Mouse (Mus musculus): ENCODE data around the gene Larp1b.

The Larp1b gene

DNA sequence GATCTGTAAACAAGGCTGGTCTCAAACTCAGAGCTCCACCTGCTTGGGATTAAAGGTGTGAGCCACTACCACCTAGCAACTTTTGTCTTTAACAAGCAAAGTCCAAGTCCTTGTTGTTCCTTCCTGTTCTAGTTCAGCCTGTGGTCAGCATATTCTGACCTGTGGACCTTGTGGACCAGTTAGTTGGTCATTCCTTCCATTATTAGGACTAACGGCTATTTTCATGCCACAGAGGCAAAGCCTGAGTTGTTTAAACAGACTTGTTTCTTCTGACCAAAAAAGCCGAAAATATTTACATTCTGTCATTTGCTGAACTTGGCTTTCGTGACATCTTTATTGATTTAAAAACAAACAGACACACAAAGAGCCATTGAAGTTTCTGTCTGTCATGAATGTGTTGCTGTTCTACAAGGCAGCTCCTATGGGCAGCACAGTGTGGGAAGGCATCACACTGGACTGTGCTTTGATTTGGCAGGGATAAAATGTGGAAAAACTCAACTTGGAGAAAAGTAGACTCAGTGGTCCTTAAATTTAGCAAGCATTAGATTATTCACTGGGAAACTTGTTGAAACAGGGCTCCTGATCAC is 68.5 kb downstream of the Larp1b start:
- intact Hi-C loops (cut with DNase I) = no loop called here

DNA sequence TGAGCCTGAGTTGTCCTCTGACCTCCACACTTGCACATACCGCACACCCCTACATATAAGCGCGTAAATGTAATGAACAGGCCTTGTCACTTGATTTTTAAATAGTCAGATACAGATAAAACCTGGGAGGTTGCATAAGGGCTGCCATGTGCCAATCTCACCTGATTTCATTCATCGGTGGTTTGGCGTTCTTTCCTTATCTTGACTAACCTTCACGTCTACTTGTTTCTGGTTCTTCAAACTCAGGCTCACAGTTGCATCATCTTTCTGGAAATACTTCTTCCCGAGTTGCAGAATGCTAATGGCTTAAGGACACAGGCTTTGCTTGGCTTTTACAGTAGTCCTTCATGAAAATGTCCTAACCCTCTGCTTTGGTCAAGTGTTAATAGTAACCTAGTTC is 71.1 kb downstream of the Larp1b start:
- intact Hi-C loops (cut with DNase I) = no loop called here

DNA sequence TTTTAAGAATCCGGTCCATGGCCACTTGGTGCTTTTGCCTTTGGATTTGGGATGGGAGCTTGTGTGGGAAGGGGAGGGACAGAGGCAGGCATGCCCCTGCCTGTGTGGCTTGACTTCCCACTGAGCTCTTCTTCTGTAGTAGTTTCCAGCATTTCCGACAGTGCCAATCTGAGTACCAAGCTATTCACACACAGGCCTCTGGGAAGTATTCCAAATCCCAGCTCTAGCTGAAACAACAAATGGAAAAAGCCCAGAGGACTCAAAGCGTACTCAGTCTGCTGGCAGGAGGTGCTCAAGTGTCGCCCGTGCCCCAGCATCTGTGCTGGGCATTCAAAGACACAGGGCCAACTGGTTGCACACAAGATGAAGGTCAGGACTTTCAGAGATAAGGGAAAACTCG is 72.4 kb downstream of the Larp1b start:
- intact Hi-C loops (cut with DNase I) = no loop called here

DNA sequence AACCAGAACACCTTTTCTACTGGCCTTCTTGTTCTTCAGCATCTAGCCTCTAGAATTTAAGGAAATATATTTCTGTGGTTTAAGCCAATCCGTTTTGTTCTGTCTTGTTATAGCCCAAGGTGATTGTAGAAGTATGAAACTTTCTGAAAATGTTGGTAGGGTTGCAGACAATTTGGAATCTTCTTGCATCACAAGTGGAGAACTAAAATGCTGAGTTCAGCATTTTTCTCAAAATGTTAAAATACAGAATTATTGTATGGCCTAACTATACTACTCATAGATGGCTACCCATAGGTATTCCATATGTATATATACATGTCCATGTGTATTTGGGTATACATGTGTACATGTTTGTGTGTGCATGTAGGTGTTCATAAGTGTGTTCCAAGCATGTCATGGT is 81.1 kb downstream of the Larp1b start:
- intact Hi-C loops (cut with DNase I) = no loop called here

DNA sequence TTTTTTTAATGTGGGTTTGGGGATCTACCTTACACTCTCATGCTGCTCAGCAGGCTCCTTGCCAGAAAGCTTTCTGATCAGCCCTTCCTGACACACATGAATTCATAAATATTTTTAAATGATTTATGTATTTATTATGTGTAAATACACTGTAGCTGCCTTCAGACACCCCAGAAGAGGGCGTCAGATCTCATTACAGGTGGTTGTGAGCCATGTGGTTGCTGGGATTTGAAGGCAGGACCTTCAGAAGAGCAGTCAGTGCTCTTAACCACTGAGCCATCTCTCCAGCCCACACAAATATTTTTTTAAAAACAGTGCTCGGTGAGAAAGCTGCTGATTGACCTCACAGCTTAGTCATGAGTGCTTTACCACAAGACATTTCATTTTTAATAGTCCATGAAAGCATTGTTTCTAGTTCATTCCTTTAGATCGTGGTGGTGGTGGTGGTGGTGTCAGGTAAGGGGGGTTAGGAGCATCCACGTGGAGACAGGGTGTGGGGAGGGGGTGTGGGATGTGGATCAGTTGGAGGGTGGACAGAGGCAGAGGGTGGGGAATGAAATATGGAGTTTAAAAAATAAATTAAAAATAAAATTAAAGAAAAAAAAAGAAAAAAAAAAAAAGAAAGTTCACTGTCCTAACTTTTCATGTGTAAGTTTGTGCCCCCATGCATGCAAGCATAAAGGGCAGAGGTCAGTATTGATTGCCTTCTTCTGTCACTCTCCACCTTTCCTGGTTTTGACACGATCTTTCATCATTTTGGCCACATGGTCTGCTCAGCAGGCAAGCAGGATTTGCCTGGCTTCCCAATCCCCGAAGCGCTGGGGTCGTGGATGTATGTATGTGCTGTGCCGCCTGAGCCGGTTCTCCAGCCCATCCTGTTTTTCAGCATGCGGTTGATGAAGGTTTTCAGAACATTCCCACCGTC is 81.9 kb downstream of the Larp1b start:
- intact Hi-C loops (cut with DNase I) = no loop called here

DNA sequence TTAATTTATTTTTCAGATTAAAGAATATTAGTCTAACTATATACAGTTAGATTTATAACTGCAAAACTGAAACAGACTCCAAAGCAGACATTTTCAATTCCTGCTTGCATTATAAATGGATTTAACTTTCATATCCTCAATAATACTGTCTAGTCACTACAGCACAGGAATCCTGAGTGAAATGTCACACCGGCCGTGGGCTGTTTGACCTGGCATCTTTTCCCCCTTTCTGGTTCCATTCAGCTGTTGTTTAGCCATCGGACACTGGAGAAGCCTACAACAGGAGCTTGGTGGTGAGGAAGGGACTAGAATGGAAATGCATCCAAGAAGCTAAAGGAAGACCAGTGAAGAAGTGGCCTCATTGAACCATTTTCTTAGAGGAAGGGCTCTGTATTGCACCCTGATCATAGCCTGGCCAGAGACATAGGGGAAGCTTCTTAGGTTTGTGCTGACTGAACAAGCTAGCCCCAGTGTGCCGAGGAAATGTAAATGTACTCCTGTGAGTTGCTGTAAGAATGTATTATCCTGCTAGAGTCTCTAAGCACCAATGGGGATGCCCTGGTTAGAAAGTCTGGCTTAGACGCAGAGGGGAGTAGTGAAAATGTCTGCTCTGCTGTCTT is 88.8 kb downstream of the Larp1b start:
- intact Hi-C loops (cut with DNase I) = no loop called here

DNA sequence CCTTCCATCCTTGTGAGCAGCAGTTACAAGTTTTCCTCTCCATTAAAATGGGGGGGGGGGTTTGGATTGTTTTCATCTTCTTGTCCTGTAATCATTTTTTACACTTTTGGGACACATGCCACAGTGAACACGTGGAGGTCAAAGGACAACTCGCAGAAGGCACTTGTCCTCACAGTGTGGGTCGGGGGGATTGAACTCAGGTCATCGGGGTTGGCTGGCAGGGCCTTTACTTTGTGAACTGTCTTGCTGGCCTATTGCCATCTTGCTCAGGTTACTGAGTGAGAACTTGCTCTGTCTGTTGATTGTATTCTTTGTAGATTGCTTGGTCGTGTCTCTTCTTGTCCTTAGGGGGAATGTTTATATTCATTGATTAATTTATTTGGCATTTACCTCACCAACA is 91.6 kb downstream of the Larp1b start:
- intact Hi-C loops (cut with DNase I) = loop anchor here (10.0 kb wide), 2 partner anchors 554 to 634 kb away; no protein-coding TSS in a partner anchor

DNA sequence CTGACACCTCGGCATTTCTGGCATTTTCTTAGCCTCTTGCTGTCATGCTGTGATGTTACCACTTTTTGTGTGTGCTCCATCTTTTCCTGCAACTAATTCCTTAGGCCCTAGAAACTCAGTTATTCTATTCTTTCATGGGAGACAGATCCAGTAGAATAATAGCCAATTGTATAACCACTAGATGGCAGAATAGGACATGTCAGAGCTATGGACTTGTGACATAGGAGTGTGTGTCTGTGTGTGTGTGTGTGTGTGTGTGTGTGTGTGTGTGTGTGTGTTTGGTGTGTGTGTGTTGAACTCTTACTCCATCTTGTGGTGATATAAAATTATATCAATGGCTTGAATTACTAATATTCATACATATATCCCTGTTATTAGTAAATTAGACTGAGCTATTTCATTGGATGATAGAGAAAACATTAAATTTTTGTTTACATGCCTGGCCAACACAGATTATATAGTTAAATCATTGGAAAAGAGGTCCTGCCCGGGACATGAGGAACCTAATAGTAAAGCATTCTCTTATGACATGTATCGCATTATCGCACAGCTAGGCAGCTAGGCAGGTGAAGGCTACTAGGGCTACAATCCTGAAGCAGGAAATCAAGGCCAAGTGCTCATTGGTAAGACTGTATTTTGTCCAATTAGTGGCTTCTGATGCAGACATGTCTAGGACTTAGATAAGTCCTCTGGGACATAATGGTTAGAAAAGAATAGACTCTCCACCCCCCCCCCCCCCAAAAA is 92.7 kb downstream of the Larp1b start:
- intact Hi-C loops (cut with DNase I) = loop anchor here (10.0 kb wide), 2 partner anchors 552 to 632 kb away; no protein-coding TSS in a partner anchor

DNA sequence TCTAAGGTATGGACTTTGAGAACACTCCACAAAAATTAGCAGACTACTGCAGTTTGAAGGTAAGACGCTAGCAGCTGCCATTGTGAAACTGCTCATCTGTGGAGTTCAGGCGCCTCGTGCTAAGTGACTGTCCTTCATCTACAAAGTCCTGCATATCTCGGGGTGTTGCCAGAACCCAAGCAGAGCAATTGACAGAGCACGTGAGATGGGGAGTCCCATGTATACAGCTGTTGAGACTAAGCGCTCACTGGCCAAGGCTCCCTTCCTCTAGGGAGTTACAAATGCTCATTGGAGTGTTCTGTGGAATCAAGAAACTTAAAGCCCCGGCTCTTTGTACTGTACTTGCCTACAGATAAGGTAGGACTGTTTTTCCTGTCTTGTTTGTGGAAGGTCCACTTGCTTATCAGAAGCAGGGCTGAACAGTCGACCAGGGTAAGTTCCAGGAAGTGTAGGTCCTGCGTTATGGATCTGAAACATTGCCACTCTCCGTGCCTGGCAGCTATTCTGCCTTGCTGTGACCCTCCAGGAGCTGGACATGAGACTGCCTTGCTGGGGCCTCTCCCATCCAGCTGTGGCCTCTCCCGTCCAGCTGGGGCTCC is 94.2 kb downstream of the Larp1b start:
- intact Hi-C loops (cut with DNase I) = loop anchor here (10.0 kb wide), 2 partner anchors 551 to 631 kb away; no protein-coding TSS in a partner anchor

DNA sequence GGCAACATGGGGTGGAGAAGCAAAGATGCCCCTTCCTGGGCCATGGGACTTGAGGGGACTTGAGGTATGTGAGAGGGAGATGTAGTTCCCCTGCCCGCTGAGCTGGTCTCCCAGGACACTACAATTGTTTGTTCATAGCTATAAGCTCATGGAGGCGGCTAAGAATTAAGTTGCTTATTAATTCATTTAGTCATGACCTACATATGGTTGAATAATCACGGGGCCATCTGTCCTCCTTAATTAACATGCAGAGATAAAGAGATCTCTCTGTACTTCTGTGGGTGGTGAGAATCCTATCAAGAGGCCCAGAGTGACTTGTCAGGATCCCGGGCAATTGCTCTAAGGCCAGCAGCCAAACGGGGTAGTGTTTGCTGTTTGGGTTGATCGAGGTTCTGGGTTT is 98.2 kb downstream of the Larp1b start:
- intact Hi-C loops (cut with DNase I) = loop anchor here (10.0 kb wide), 2 partner anchors 547 to 627 kb away; no protein-coding TSS in a partner anchor

DNA sequence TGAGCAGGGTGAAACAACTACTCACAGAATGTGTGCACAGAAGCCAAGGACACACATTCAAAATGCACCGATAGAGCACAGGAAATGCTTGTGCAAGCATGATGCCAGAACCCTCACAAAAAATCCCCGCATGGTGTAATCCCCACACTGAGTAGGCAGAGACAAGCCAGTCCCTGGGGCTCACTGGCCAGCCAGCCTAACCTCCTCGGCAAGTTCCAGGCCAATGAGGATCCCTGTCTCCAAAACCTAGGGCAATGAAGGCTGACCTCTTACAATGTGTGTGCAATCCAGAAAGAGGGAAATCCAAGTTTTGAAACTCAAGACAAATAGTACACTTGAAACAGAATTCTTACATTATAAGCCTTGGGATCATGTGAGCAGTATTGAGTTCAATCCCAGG is 103.7 kb downstream of the Larp1b start:
- intact Hi-C loops (cut with DNase I) = no loop called here

DNA sequence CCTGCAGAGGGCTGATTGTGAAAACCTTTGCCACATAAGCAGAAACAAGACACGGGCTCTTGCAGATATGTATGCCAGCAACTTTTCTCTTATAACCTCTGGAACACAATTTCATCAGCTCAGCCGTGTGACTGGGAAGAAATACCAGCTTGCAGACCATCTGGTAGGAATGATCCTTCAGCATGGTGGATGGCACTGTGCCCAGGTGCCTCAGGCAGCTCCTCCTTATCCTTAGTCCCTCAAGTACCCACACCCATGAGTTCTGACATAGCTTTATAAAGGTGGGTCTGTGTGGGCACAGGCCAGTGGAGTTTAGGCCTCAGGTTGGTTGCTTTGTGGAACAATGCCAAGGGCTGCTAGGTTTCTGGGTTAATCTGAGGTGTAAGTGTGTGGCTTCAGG is 108.8 kb downstream of the Larp1b start:
- intact Hi-C loops (cut with DNase I) = no loop called here

DNA sequence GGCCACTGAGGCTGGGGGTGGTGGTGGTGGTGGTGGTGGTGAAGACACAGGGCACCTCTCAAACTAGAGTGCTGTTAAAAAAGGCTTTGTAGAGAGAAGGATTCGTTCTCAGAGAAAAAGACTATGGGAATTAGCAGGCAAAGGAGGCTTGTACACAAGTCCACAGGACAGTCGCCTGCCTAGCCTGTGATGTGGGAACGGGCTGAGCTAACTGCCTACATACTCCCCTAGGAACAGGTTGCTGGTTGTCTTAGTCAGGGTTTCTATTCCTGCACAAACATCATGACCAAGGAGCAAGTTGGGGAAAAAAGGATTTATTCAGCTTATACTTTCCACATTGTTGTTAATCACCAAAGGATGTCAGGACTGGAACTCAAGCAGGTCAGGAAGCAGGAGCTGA is 109.6 kb downstream of the Larp1b start:
- intact Hi-C loops (cut with DNase I) = no loop called here

DNA sequence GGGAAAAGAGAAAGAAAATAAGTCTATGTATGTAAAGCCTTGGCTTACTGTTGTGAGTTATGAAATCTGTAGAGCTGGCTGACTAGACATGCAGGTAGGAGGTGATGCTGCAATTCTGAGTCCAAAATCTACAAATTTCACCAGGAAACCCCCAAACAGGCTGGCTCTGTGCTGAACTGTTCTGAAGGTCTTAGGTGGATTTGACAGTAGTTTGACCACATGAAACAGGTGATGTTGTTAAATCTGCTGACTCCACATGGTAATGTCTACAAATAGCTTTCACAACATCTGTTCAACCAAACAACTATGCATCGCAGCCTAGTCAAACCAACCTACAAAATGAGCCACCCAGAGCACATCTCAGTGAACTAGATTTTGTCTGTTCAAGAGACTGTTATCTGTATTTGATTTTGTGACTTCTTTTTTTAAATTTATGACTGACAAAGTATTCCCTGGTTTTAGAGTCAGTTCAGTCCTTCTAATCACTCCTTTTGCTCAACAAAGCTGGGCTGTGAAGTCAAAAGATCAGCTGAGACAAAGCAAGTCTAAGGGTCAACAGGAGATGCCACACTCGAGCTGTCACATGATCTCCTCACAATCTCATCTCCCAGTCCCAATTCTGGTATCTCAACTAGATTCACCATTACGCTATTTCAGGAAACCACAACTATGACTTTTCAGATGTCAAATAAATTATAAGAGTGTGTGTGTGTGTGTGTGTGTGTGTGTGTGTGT is 112.4 kb downstream of the Larp1b start:
- intact Hi-C loops (cut with DNase I) = no loop called here

DNA sequence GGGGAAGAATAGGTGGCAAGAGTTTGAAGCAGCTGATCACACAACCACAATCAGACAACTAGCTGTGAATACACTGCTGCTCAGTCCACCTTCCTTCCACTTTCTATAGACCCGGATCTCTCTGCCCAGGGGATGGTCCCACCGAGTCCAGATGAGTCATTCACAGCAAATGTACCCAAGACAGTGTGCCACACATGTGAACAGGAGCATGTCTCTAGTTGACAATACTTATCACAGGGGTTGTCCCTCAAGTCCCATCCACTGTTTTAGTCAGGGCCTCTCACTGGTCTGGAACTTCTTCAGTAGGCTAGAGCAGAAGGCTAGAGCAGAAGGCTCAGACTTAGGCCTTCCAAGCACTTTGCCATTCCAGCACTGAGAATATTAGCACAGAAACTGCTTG is 113.1 kb downstream of the Larp1b start:
- intact Hi-C loops (cut with DNase I) = no loop called here

DNA sequence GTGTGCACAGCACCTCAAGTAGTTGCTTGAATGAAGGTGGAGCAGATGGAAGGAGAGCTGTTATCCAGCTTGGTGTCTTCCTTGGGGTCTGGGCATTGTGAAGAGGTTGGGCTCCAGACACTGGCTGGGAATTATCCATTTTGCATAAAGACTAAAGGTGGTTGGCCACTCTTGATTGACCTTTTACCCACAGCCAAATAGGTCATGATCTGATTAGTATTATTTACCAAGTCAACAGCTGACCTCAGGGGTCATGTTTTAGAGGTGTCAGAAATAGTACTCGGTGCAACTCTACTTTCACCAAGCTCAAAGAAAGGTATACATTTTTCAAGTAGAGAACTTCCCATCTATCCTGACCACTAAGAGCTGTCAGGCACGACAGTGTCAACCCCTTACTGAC is 115.7 kb downstream of the Larp1b start:
- intact Hi-C loops (cut with DNase I) = no loop called here

DNA sequence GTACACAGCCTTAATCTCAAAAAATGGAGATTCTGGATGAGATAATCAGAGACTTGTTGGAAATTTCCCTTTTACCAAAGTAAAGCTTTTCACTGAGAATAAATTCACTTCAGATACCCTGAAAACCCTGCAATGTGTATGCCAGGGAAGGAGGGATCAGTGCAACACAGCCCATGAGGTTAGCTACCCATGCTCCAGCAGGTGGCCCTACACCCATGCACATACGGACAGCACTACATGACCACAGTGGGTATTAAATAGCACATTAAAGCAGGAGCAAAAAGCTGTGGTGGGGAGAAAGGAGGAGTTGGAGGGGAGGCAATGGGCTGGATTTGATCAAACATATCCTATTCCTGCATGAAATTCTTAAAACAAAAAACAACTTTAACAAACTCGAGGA is 120.9 kb downstream of the Larp1b start:
- intact Hi-C loops (cut with DNase I) = no loop called here

DNA sequence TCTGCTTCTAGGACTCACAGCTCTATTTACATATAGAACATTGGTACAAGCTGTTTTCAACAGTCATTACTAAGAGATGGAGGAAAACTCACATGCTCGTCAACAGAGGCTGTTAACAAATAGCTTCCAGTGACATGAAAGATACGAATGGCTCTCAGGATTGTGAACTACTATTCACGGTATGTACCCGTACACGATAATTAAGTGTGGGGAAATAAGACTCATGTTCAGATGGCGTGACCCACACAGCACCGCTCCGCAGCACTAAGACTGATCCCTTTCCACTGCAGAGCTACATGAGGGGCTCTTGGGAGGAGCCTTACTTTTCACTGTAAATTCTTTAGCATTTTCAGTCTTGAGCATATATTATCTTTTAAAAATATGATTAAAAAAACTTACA is 125.7 kb downstream of the Larp1b start:
- intact Hi-C loops (cut with DNase I) = no loop called here

DNA sequence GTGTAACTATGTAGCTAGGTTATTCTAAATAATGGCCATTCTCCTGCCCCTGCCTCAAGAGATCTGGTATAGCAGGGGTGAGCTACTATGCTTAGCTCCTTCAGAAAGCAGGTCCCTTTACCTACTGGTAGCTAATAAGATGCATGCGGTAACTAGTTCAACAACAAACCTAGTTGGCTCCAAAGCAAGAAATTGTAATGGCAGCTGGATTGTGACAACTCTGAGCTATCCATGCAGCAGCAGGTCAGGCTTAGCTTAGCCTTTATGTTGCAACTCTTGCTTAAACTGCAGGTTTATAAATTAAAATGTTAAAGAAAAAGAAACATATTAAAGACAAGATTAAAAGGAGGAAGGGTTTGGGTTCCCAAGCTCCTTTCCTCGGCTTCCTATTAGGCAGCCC is 129.0 kb downstream of the Larp1b start:
- intact Hi-C loops (cut with DNase I) = no loop called here

DNA sequence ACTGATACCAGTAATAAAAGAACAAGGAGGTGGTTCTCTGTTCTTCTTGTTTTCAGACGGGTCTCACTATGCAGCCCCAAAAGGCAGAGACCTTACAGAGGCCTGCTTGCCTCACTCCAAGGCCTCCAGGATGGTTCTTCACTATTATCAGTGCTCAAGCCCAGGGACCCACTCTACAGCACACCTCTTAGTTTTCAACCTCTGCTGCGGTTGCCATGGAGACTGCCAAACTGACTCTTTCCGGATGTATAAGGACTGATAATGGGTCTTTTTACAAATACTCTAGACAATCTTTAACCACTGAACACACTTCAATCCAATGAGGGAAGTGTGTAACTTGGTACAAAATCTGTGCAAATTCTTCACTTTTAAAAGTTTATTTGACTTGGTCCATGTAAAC is 131.1 kb downstream of the Larp1b start:
- intact Hi-C loops (cut with DNase I) = no loop called here

Measured in adrenal gland (tissue).